Mouse (Mus musculus) adrenal gland, postnatal 10 days (tissue): ENCODE data around the gene Prkag2. TPM values are rescaled to one million over a fixed set of nuclear protein-coding genes. Genes with fewer than 3 reads are reported as not detected.

Experiments
- DNase-seq: peaks from one replicate; pipeline ENCODE4 v3.0.0; 2021; ENCODE audit warnings: mixed read lengths
- total RNA-seq, 2 experiments: library from RNA; stranded (reverse); gene quantifications; 2 replicates each; pipeline ENCODE4 v1.2.3; 2021

The Prkag2 gene
- total RNA-seq, 2 experiments from 2014 or later: 76.5 to 129 TPM

DNA sequence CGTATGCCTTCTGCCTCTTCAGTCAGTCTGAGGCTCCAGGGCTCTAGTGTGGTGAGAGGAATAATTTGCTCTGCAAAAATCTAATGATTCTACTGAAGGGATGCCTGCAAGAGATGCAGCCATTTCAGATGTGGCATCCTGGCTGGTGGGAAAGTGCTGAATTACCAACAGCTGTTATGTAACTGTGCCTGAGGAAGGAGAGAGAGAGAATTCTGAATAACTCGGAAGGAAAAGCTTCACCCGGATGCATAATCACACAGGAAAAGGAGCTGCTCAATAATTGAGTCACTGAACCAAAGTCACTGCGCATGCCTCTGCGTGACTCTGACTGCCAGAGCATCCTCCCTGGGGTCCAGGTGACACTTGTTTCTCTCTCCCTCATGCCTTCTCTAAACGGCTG lies 186.8 kb downstream of the Prkag2 start:
- DNase-seq: no peak

DNA sequence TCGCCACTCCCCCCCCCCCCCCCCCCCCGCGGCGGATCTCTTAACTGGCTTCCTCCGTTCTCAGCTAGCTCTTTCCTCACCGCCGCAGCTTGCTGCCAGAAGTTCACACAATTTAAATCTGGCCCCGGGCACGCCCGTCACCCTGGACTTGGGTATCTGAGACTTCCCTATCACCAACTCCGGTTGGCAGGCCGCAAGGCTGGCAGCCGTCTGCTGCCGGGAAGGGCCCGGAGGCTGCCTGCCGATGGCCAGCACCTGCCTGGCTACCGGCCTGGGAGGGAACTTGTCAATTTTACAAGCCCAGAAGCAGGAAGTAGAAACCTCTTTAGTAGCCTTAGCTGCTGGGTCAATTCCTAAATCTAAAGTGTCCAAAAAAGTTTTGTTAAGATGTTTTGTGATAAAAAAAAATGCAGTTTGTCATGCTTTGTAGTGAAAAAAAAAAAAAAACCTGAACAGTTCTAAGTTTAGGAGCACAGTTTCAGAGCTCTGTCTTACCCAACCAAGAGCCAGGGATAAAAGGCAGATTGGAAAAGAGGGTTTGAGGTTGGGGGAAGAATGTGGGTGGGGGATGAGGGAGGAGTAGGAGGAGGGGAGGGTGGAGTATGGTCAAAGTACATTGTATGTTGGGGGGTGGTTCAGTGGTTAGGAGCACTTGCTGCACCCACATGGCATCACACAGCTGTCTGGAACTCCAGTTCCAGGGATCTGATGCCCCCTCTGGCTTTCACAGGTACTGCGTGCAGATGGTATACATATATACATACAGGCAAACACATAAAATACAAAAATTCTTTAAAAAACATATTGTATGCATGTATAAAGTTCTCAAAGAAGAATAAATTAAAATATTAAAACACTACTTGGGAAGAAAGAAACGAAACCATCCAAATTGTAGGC lies 191.4 kb downstream of the Prkag2 start:
- peak; percentile 84 for DNase-seq

DNA sequence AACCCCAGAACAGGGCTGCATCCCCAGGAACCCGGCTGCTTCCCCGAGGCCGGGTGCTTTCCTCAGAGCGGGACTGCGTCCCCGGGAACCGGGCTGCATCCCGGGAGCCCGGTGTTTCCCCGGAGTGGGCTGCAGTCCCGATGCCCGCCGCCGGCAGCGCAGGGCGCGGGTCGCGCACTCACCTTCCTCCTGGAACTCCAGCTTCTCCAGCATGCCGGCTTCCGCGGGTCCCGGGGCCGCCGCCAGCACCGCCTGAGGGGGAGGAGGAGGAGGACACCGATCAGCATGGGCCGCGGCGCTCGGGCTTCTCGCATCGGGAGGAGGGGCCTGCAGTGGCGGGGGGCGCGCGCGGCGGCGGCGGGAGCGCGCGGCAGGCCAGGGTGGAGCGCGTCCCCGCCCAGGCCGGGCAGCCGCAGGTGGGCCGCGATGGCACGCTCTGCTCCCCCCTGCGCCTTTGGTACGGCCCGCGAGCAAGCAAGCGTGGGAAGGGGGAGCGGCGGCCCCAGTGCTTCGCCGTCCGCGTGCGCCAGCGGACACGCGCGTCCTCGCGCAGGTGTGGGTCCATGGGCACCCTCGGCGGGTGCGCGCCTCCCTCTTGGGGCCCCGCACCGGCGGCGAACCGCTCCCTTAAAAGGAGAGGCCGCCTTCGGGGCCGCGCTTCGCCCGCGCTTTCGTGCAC lies 192.2 kb downstream of the Prkag2 start:
- peak; percentile 87 for DNase-seq

GRCm38 (mm10) chr5:24907737-24908136 lies 192.7 kb downstream of the Prkag2 start:
- no peak for DNase-seq

GRCm38 (mm10) chr5:24906844-24907243 lies 193.6 kb downstream of the Prkag2 start:
- no peak for DNase-seq

- DNase-seq: peak; percentile 53
Measured at GRCm38 (mm10) chr5:24904941-24905340, 195.5 kb downstream of the Prkag2 start.

DNA sequence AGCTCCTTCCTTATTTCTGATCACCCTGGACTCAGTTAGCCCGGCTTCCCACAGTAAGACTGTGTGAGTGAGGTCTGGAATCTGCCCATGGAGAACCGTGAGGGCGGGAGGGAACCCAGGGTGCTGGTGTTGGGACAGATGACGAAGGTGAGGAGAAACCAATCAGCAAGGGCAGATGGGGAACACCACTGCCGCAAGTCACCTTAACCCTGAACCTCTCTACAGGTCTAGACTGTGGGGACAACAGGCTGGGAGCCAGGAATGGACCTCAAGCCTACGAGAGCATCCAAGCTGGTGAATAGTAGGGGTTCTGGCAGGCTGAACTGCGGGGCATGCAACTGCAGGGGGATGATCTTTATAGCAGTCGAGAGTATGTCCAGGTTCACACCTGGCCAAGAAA lies 196.0 kb downstream of the Prkag2 start:
- no peak for DNase-seq

- DNase-seq: no peak
Measured at GRCm38 (mm10) chr5:24904001-24904400, 196.4 kb downstream of the Prkag2 start.

DNA sequence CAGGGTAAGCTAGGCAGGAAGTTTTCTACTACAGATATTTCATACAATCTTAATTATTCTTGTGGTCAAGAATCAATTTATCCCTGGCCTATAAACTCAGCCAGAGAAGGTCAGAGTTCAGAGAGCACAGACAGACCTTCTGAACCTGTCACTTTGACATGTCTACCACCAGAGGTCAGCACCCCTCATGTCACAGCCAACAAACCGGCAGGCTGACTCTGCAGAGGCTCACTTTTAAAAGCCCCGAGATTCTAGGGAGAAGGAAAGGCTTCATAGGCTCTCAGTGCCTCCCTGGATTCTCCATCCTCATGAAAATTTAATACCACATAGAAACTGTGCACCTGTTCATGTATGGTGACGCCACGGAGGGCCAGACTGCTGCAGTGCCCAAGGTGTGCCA lies 197.6 kb downstream of the Prkag2 start:
- peak; percentile 51 for DNase-seq

DNA sequence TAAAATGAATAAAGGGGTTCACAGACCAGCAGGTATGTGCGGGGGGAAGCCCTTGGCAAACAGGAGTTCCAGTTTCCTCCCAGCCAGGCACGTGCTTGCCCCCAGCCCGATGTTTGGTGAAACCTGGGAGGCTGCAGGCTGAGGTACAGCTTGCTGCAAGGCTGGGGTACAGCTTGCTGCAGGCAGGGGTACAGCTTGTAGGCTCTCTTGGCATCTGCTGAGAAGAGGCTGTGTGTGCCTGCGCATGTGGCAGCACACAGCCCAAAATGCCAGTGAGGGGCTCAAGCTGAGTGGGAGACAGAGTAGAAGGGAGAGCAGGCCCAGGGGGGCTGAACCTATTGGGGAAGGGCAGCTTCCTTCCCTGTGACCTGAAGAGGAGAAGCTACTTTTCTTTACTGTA lies 204.8 kb downstream of the Prkag2 start:
- no peak for DNase-seq

DNA sequence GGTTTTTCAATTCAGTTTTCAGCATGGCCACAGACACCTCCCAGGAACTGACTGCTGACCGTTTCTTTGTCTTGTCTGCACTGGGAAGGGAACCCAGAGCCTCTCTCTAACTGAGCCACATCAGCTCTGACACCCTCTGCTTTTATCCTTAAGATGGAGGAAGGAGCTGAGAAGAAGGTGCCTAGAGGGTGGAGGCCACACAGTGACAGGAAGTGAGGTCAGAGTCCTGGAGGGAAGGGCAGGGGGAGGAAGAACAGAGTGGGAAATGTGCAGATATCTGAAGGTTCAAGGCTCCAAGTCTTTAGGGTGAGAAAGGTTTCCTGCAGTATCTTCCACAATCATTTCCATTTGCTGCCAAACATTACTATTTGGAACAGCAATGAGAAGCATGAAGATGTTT lies 205.6 kb downstream of the Prkag2 start:
- no peak for DNase-seq

DNA sequence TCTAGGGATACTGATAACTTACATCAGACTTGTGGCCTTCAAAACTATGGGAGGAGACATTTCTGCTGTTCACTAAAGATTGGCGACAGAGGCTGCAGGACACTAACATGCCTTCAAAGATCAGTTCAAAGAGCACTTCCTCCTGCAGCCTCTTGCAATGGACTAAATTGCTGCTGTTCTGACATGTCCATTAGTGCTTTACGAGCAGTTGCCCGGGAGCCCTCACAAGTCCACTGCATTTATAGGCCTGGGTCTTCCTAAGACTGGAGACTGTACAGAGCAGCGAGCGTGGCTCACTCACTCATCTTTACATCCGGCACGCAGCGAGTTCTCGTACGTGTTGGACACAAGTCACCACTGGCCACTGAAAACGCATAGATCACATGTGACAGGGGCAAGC lies 208.0 kb downstream of the Prkag2 start:
- DNase-seq: no peak

DNA sequence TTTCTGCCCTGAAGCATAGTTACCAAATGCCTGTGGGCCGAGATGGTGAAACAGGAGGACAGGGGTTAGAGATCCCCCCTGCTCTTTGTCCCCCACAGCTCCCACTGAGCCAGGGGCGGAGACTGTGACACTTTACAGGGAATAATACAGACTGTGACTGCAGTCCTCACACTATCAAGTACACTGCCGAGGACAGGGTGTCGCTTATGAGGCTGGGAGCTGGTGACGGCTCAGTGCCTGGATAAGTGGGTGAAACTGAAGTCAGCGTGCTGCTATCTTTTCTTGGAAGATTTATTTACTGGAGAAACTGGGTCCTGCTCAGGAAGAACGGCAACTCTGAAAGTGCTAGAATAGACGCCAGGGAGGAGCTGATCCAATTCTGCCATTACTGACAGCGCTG lies 210.6 kb downstream of the Prkag2 start:
- no peak for DNase-seq

GRCm38 (mm10) chr5:24888874-24889591 lies 211.4 kb downstream of the Prkag2 start:
- no peak for DNase-seq

GRCm38 (mm10) chr5:24887271-24887670 lies 213.2 kb downstream of the Prkag2 start:
- no peak for DNase-seq

- no peak for DNase-seq
Measured at GRCm38 (mm10) chr5:24878713-24879112, 221.7 kb downstream of the Prkag2 start.

- peak; percentile 49 for DNase-seq
Measured at GRCm38 (mm10) chr5:24877836-24878624, 222.4 kb downstream of the Prkag2 start.

- no peak for DNase-seq
Measured at GRCm38 (mm10) chr5:24876653-24877052, 223.8 kb downstream of the Prkag2 start.

DNA sequence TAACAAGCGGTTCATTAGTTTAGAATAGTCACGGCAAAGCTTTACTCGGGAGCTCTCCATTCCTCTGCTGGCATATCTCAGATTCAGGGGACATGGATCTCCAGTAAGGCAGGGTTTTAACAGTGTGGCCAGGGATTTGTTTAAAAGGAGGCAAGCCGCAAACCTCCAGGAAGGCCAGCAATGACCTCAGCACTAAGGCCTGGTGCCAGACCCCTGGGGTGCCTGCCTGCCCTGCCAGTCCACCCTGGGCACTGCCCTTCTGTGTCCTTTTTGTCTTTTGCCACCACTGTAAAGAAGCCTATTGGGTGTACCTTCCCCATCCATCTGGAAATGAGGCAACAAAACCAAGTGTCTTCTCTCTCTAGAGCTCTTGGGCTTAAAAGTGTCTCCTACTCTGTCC lies 226.3 kb downstream of the Prkag2 start:
- DNase-seq: no peak

- no peak for DNase-seq
Measured at GRCm38 (mm10) chr5:24873221-24873620, 227.2 kb downstream of the Prkag2 start.

- DNase-seq: peak; percentile 51
Measured at GRCm38 (mm10) chr5:24871276-24871675, 229.2 kb downstream of the Prkag2 start.

GRCm38 (mm10) chr5:24869796-24870289 lies 230.6 kb downstream of the Prkag2 start:
- no peak for DNase-seq
